Mouse (Mus musculus) spleen, adult 12 weeks (tissue): Measurements from ENCODE around the gene Tsga10ip.
"Not testable (repeated sequence)": the region's sequence is repeated elsewhere in the genome, so short reads cannot be mapped to it uniquely, and the experiment has no call there.

Experiments used
- DNase-seq: peaks from one replicate; pipeline ENCODE4 v3.0.0; 2022; ENCODE audit warnings: low spot score

Tsga10ip gene

GRCm38 (mm10) chr19:5424092-5424781 is 21.9 kb upstream of the Tsga10ip start:
- DNase-seq, result peak; percentile 50

GRCm38 (mm10) chr19:5423561-5423960 is 21.2 kb upstream of the Tsga10ip start:
- DNase-seq, result no peak

- DNase-seq, result no peak
Observed at GRCm38 (mm10) chr19:5422895-5423443, 20.6 kb upstream of the Tsga10ip start.

GRCm38 (mm10) chr19:5422267-5422666 is 19.9 kb upstream of the Tsga10ip start:
- DNase-seq, result no peak

GRCm38 (mm10) chr19:5421784-5422183 is 19.5 kb upstream of the Tsga10ip start:
- DNase-seq, result no peak

- DNase-seq, result no peak
Observed at GRCm38 (mm10) chr19:5420579-5420978, 18.3 kb upstream of the Tsga10ip start.

- no peak for DNase-seq
Observed at GRCm38 (mm10) chr19:5419630-5420029, 17.3 kb upstream of the Tsga10ip start.

- no peak for DNase-seq
Observed at GRCm38 (mm10) chr19:5418750-5419466, 16.6 kb upstream of the Tsga10ip start.

GRCm38 (mm10) chr19:5414534-5414957 is 12.2 kb upstream of the Tsga10ip start:
- no peak for DNase-seq

- DNase-seq, result no peak
Observed at GRCm38 (mm10) chr19:5413840-5414239, 11.5 kb upstream of the Tsga10ip start.

- no peak for DNase-seq
Observed at GRCm38 (mm10) chr19:5411961-5412360, 9.6 kb upstream of the Tsga10ip start.

GRCm38 (mm10) chr19:5410641-5411040 is 8.3 kb upstream of the Tsga10ip start:
- DNase-seq, result no peak

GRCm38 (mm10) chr19:5409068-5409467 is 6.7 kb upstream of the Tsga10ip start:
- no peak for DNase-seq

GRCm38 (mm10) chr19:5408057-5409001 is 6.0 kb upstream of the Tsga10ip start:
- DNase-seq, result no peak

- no peak for DNase-seq
Observed at GRCm38 (mm10) chr19:5407133-5407532, 4.8 kb upstream of the Tsga10ip start.

- not testable (repeated sequence) for DNase-seq
Observed at GRCm38 (mm10) chr19:5406531-5407126, 4.3 kb upstream of the Tsga10ip start.

GRCm38 (mm10) chr19:5405924-5406323 is 3.6 kb upstream of the Tsga10ip start:
- DNase-seq, result no peak

- not testable (repeated sequence) for DNase-seq
Observed at GRCm38 (mm10) chr19:5401073-5401472, 1.3 kb downstream of the Tsga10ip start.

GRCm38 (mm10) chr19:5395371-5395770 is 7.0 kb downstream of the Tsga10ip start:
- no peak for DNase-seq

- no peak for DNase-seq
Observed at GRCm38 (mm10) chr19:5394168-5394567, 8.2 kb downstream of the Tsga10ip start.

- no peak for DNase-seq
Observed at GRCm38 (mm10) chr19:5392892-5393291, 9.4 kb downstream of the Tsga10ip start.

GRCm38 (mm10) chr19:5390416-5390815 is 11.9 kb downstream of the Tsga10ip start:
- no peak for DNase-seq
